Mouse (Mus musculus): ENCODE measurements around the gene Apol8.

GRCm38 (mm10) chr15:77800511-77800910, 43.7 kb upstream of the Apol8 start:
- TF ChIP-seq CTCF (conservative IDR thresholded peaks at IDR 0.05 in 1 of 2, IDR thresholded peaks at IDR 0.05 in 1 of 2; ENCODE audit: low read depth in 2 of 2, low read length in 2 of 2) (no peak), USF2 (conservative IDR thresholded peaks at IDR 0.05; ENCODE audit: low read depth, low read length) (no peak), POLR2A (IDR thresholded peaks at IDR 0.05; ENCODE audit: low read depth, low read length) (peak; percentile 54; the same call in 1 of the 2 replicates), UBTF (IDR thresholded peaks at IDR 0.05; ENCODE audit: low read depth, low read length) (no peak), BHLHE40 (IDR thresholded peaks at IDR 0.05; ENCODE audit: low read depth, low read length) (peak; percentile 61; the same call in 1 of the 2 replicates), TCF12 (IDR thresholded peaks at IDR 0.05; ENCODE audit: low read depth, low read length) (peak; percentile 74; the same call in 1 of the 2 replicates)

All from CH12.LX (cell line).